Mouse (Mus musculus): Measurements from ENCODE around the gene Ralgps2. TPM values are rescaled to one million over a fixed set of nuclear protein-coding genes. Genes with fewer than 3 reads are reported as not detected.

The Ralgps2 gene
- 68.8 and 75.8 TPM in 2 replicates for polyA plus RNA-seq (2015; fragmentation: Nextera tagmentation; extraction: Ambion mirVana)

DNA sequence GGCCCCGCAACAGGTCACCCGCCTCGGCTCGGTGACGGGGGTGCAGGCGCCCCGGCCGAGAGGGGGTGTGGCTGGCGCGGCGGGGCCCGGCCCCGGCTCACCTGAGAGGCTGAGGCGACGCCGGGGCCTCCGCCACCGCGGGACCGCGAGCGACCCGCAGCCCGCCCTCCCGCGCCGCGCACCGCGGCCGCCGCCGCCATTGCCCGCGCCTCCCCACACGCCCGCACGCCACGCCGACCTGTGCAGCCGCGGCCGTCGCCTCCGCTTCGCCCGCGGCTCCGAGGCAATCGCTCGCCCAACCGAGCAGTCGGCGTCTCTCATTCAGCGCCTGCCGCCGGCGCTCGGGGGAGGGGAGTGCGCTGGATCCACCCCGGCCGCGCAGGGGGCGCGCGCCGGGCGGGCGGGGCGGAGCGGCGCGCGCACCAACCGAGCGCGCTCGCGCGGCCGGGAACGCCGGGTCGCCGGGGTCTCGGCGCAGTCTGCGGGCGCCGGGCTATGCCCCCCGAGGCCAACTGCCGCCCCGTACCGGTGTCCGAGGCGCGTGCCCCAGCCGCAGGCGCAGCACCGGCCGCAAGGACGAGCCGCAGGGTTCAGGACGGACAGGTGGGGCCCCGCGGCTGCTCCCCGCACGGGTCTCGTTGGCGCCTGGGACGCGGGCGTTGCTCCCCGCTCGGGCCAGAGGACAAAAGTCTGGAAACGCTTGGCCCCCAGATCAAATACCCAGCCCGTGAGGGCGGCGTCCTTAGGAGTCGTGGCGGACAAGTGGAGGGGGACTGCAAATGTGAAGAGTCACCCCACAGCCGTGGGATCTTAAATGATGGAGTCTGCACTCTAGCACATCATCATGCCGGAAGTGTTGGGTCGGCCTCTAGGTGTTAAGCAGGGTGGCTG, at the start of gene Ralgps2:
Ralgps2 (minus strand) TSS at position 376 of the 891 bp plus-strand sequence.
- peak within 1 kb of the TSS; percentile 93 for H3K4me3 ChIP-seq (ENCODE audit: low read length)
- H3K9ac ChIP-seq (ENCODE audit: low read length), result peak within 1 kb of the TSS; percentile 90
- no peaks in the 10 kb centered on the region for H3K36me3 ChIP-seq (ENCODE audit: control insufficient read depth, insufficient read depth, low read length)
- no peaks in the 10 kb centered on the region for H3K27me3 ChIP-seq (ENCODE audit: control insufficient read depth, insufficient read depth, low read depth, low read length)
- H3K9me3 ChIP-seq (ENCODE audit: control insufficient read depth, low read length), result no peaks in the 10 kb centered on the region
- H3K4me1 ChIP-seq (replicated peaks; ENCODE audit: control insufficient read depth, insufficient read depth, low read length), result peaks cover 10% of the 10 kb centered on the region
- H3K27ac ChIP-seq (ENCODE audit: low read length), result peak within 1 kb of the TSS; percentile 80
- ATAC-seq (ENCODE audit: low read depth), result peak; percentile 91
- H3K4me2 ChIP-seq (ENCODE audit: low read depth, low read length), result peak within 1 kb of the TSS; percentile 97
- WGBS, result under 1% methylated on average over 81 of the region's 124 CpGs

DNA sequence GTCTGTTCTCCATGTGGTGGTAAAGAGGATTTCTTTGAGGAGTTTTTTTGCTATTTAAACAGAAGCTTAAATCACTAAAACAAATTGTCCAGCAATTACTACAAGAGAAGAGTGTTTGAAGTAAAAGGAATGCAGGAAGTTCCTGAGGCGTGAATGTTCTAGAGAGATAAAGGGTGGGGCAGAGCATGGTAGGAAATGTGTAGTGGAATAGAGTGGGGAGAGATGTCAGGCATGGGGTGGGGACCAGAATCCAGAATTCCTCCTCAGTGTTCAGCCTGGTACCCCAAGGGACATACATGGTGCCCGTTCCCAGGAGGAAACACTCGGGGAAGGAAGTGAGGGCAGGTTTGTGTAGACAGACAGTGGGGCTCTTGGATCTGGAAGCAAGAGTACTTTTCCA, 48.1 kb upstream of the Ralgps2 start:
- Histone ChIP-seq H3K9ac (ENCODE audit: low read length) (no peak overlapping the region), H3K9me3 (ENCODE audit: control insufficient read depth, low read length) (no peaks in the 10 kb centered on the region), H3K27ac (ENCODE audit: low read length) (no peak overlapping the region), H3K4me2 (ENCODE audit: low read depth, low read length) (no peak overlapping the region), H3K27me3 (ENCODE audit: control insufficient read depth, insufficient read depth, low read depth, low read length) (no peaks in the 10 kb centered on the region), H3K4me3 (ENCODE audit: low read length) (no peak overlapping the region), H3K36me3 (ENCODE audit: control insufficient read depth, insufficient read depth, low read length) (no peaks in the 10 kb centered on the region), H3K4me1 (replicated peaks; ENCODE audit: control insufficient read depth, insufficient read depth, low read length) (peaks cover 12% of the 10 kb centered on the region)
- 43% methylated on average over 3 of the region's 3 CpGs for WGBS
- ATAC-seq (ENCODE audit: low read depth), result peak; percentile 23; the same call in 1 of the 2 replicates

DNA sequence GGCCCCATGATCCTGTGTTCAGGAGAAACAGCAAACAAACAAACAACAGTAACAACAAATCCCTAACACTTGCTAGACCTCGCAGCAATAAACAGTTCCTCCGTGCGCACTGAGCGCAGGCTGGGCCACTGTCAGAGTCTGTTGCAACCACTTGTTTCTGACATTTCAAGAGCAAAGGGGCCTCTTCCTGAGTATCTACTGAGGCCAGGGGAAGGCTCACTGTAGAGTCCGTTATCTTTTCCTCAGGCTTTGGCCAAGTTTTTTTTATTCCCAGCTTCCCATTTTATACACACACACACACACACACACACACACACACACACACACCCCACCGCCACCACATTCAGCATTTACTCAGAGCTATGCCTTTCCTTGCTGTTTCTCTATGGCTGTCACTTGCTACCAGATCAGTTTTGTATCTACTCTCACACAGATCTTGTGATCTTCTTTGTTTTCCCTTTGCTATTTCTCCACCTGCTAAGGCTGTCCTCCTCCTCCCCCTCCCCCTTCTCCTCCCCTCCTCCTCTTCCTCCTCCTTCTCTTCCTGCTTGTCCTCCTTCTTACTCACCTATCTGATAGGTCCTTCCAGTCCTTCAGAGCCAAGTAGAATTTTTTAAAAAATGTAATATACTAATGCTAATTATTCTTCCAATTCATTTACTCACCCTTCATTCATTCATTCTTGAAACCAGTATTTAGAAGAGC, 47.4 kb upstream of the Ralgps2 start:
- Histone ChIP-seq H3K9me3 (ENCODE audit: control insufficient read depth, low read length) (no peaks in the 10 kb centered on the region), H3K4me1 (replicated peaks; ENCODE audit: control insufficient read depth, insufficient read depth, low read length) (peaks cover 8% of the 10 kb centered on the region; the same call in 1 of the 2 replicates), H3K4me3 (ENCODE audit: low read length) (no peak overlapping the region), H3K27ac (ENCODE audit: low read length) (no peak overlapping the region), H3K27me3 (ENCODE audit: control insufficient read depth, insufficient read depth, low read depth, low read length) (no peaks in the 10 kb centered on the region), H3K9ac (ENCODE audit: low read length) (no peak overlapping the region), H3K36me3 (ENCODE audit: control insufficient read depth, insufficient read depth, low read length) (no peaks in the 10 kb centered on the region), H3K4me2 (ENCODE audit: low read depth, low read length) (no peak overlapping the region)
- peak; percentile 15; the same call in 1 of the 2 replicates for ATAC-seq (ENCODE audit: low read depth)
- 39% methylated on average over 6 of the region's 6 CpGs for WGBS

DNA sequence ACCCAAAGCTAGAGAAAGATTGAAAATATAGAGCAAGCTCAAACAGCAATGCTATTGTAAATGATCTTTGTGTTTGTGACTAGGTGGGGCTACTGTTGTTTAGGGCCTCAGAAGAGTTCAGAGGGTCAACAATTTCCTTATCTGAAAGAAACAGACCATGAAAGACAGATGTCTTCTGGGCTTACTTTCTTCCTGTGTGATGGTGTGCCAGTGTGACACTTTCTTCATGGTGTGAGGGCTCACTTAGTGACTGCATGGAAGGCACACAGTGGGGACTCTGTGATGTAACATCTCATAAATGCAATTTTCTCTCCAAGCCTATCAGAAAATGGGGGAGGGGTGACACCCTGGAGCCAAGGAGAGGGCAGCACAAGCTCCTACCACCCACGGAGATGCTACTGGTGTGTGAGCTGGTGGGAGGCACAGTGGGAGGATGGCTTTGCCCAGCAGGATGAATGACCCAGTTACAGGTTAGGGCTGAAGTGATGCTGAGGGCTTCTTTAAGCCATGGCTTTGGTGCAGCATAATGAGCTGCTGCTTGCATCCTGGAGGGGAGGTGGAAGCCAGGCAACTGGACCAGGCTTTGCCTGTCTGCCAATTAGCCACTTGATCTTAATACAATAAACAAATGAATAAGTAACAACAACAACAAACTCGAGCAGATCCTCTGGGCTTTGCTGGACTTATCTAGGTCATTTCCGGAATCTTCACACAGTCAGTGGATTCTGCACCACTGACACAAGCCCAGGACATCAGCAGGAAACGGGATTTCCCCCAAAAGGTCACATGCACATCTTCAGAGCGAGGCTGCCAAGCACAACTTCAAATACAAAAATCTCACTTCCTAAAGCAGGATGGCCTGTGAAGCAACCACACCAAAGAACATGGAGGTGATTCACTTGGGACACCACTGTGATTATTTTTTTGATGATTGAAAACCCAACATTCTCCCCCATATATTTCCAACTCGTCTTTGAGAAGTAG, 46.5 kb upstream of the Ralgps2 start:
- H3K9me3 ChIP-seq (ENCODE audit: control insufficient read depth, low read length), result no peaks in the 10 kb centered on the region
- no peak overlapping the region for H3K27ac ChIP-seq (ENCODE audit: low read length)
- no peak overlapping the region for H3K4me3 ChIP-seq (ENCODE audit: low read length)
- H3K27me3 ChIP-seq (ENCODE audit: control insufficient read depth, insufficient read depth, low read depth, low read length), result no peaks in the 10 kb centered on the region
- ATAC-seq (ENCODE audit: low read depth), result no peak
- H3K36me3 ChIP-seq (ENCODE audit: control insufficient read depth, insufficient read depth, low read length), result no peaks in the 10 kb centered on the region
- H3K4me1 ChIP-seq (replicated peaks; ENCODE audit: control insufficient read depth, insufficient read depth, low read length), result peaks cover 8% of the 10 kb centered on the region; the same call in 1 of the 2 replicates
- no peak overlapping the region for H3K4me2 ChIP-seq (ENCODE audit: low read depth, low read length)
- 36% methylated on average over 6 of the region's 6 CpGs for WGBS
- no peak overlapping the region for H3K9ac ChIP-seq (ENCODE audit: low read length)

DNA sequence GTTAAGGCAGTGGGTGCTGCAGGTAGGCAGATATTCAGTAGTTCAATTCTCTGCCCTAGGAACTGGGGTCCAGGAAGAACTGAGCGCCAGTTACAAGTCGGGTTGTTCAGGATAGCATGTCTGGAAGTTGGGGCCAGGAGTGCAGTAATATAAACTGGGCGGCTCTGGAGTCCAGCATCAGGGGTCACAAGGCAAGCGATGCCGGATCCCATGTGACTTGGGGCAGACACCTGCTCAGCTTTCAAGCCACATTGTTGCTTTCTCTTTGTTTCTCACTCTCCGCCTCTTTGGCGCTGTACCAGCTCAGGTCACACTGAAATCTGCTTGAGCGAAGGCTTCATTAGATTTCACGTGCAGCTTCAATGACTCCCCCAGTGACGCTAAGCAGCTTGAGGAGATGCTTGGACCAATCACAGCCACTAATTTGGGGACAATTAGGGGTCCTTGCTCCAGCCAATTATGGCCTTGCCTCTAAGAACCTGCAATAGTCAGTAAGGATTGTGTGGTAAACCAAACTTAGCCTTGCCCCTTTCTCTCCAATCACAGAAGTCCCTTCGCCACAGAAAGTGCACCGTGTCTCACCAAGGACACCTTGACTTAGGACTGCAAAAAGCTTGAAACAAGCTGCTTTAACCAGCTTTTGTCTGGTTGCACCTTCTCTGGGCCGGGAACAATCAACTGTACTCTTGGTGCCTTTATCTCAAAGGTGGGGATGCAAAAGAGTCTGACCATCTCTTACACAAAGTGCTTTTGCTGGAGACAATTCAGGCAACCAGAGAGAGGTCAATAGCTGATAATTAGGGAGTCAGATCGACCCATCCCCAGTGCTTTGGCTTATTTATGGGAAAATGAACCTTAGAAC, 43.8 kb upstream of the Ralgps2 start:
- Histone ChIP-seq H3K4me2 (ENCODE audit: low read depth, low read length) (no peak overlapping the region), H3K27ac (ENCODE audit: low read length) (no peak overlapping the region), H3K4me3 (ENCODE audit: low read length) (no peak overlapping the region), H3K9me3 (ENCODE audit: control insufficient read depth, low read length) (no peaks in the 10 kb centered on the region), H3K36me3 (ENCODE audit: control insufficient read depth, insufficient read depth, low read length) (no peaks in the 10 kb centered on the region), H3K9ac (ENCODE audit: low read length) (no peak overlapping the region), H3K4me1 (replicated peaks; ENCODE audit: control insufficient read depth, insufficient read depth, low read length) (0 out of 2 replicates have a peak, but pooled peaks cover 6% of the 10 kb centered on the region), H3K27me3 (ENCODE audit: control insufficient read depth, insufficient read depth, low read depth, low read length) (no peaks in the 10 kb centered on the region)
- no peak for ATAC-seq (ENCODE audit: low read depth)
- WGBS, result 79% methylated on average over 14 of the region's 14 CpGs

DNA sequence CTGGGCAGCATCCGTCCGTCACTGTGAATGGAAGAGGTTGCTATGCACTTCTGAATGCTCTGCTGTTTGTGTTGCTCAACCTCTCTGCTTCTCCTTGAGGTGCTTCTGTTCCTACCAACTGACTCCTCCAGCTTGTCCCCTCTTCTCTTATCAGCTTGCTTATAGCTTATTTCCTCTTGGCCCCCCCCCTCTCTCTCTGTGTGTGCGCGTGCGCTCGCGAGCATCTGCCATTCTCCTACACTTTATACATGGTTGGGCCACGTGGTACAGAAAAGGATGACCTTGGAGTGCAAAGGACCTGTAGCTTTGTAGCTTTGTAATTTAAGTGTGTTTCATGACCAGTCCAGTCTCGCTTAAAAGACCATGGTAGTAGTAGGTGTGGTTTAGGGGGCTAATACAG, 42.5 kb upstream of the Ralgps2 start:
- Histone ChIP-seq H3K27ac (ENCODE audit: low read length) (no peak overlapping the region), H3K4me3 (ENCODE audit: low read length) (no peak overlapping the region), H3K36me3 (ENCODE audit: control insufficient read depth, insufficient read depth, low read length) (no peaks in the 10 kb centered on the region), H3K4me1 (replicated peaks; ENCODE audit: control insufficient read depth, insufficient read depth, low read length) (0 out of 2 replicates have a peak, but pooled peaks cover 6% of the 10 kb centered on the region), H3K9me3 (ENCODE audit: control insufficient read depth, low read length) (no peaks in the 10 kb centered on the region), H3K4me2 (ENCODE audit: low read depth, low read length) (no peak overlapping the region), H3K9ac (ENCODE audit: low read length) (no peak overlapping the region), H3K27me3 (ENCODE audit: control insufficient read depth, insufficient read depth, low read depth, low read length) (no peaks in the 10 kb centered on the region)
- WGBS, result 65% methylated on average over 9 of the region's 9 CpGs
- ATAC-seq (ENCODE audit: low read depth), result no peak

DNA sequence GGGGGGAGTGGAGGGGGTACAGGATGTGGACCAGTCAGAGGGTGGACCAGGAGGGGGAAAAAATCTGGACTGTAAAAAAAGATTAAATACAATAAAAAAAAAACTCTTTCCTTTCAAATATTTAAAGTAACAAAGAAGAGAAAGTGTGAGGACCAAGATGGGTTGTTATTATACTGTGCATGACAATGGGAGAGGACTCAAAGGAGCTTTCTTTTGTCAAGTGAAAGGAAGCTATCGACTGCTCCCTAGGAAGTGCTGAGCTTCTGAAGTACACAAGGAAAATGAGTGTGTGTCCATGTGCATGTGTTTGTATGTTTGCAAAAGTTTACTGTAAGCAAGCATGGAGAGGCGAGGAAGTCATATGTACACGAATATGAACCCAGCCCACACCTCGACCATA, 40.3 kb upstream of the Ralgps2 start:
- Histone ChIP-seq H3K36me3 (ENCODE audit: control insufficient read depth, insufficient read depth, low read length) (no peaks in the 10 kb centered on the region), H3K27me3 (ENCODE audit: control insufficient read depth, insufficient read depth, low read depth, low read length) (no peaks in the 10 kb centered on the region), H3K4me3 (ENCODE audit: low read length) (no peak overlapping the region), H3K27ac (ENCODE audit: low read length) (no peak overlapping the region), H3K9me3 (ENCODE audit: control insufficient read depth, low read length) (no peaks in the 10 kb centered on the region), H3K4me1 (replicated peaks; ENCODE audit: control insufficient read depth, insufficient read depth, low read length) (no peaks in the 10 kb centered on the region), H3K4me2 (ENCODE audit: low read depth, low read length) (no peak overlapping the region), H3K9ac (ENCODE audit: low read length) (no peak overlapping the region)
- 72% methylated on average over 4 of the region's 4 CpGs for WGBS
- ATAC-seq (ENCODE audit: low read depth), result no peak

DNA sequence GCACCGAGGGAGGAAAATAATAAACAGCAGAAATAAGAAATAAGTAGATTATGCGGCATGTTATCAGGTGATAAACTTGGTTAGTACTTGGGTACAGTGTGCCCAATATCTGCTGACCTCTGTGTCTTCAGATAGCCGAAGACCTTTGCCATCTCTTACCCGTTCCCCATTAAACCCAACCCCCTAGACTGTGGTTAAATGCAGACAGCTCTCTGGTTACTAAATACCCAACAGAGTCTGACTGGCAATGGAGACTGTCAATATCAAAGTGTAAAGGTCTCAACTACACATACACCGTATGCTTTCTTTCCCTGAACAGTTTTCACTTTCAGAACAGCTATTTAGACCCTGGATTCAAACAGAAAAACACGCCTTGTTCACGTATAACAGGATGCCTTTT, 39.2 kb upstream of the Ralgps2 start:
- no peak overlapping the region for H3K9ac ChIP-seq (ENCODE audit: low read length)
- H3K4me3 ChIP-seq (ENCODE audit: low read length), result no peak overlapping the region
- H3K36me3 ChIP-seq (ENCODE audit: control insufficient read depth, insufficient read depth, low read length), result no peaks in the 10 kb centered on the region
- H3K27me3 ChIP-seq (ENCODE audit: control insufficient read depth, insufficient read depth, low read depth, low read length), result no peaks in the 10 kb centered on the region
- 78% methylated on average over 7 of the region's 7 CpGs for WGBS
- H3K4me1 ChIP-seq (replicated peaks; ENCODE audit: control insufficient read depth, insufficient read depth, low read length), result no peaks in the 10 kb centered on the region
- no peaks in the 10 kb centered on the region for H3K9me3 ChIP-seq (ENCODE audit: control insufficient read depth, low read length)
- no peak overlapping the region for H3K27ac ChIP-seq (ENCODE audit: low read length)
- no peak overlapping the region for H3K4me2 ChIP-seq (ENCODE audit: low read depth, low read length)
- ATAC-seq (ENCODE audit: low read depth), result no peak

Measured in lung, embryonic 16.5 days (tissue).